Mouse (Mus musculus): ENCODE data around the gene Suv39h2. TPM values are rescaled to one million over a fixed set of nuclear protein-coding genes. Genes with fewer than 3 reads are reported as not detected.

Suv39h2 gene
- 6.2 and 7.2 TPM in 2 replicates for polyA plus RNA-seq (2015; fragmentation: Nextera tagmentation; extraction: Ambion mirVana)

GRCm38 (mm10) chr2:3474861-3475283, at the start of gene Suv39h2:
Gene Suv39h2, minus strand, starts transcription at chr2:3475031.
- no peaks in the 10 kb centered on the region for H3K36me3 ChIP-seq (ENCODE audit: control insufficient read depth, insufficient read depth, low read length)
- H3K9me3 ChIP-seq (replicated peaks; ENCODE audit: control insufficient read depth, low read length): no peaks in the 10 kb centered on the region
- H3K27ac ChIP-seq (ENCODE audit: low read length): peak within 1 kb of the TSS; percentile 92
- H3K4me1 ChIP-seq (ENCODE audit: control insufficient read depth, insufficient read depth, low read length): peaks cover 12% of the 10 kb centered on the region
- peak within 1 kb of the TSS; percentile 88 for H3K4me2 ChIP-seq (ENCODE audit: low read depth, low read length)
- H3K27me3 ChIP-seq (ENCODE audit: control insufficient read depth, insufficient read depth, low read length): no peaks in the 10 kb centered on the region
- peak; percentile 99 for ATAC-seq (ENCODE audit: insufficient read depth, low FRiP score)
- peak within 1 kb of the TSS; percentile 98 for H3K4me3 ChIP-seq (replicated peaks; ENCODE audit: low read length)
- WGBS: under 1% methylated on average over 42 of the region's 42 CpGs
- H3K9ac ChIP-seq (ENCODE audit: low read length): peak within 1 kb of the TSS; percentile 89

GRCm38 (mm10) chr2:3522558-3522957, 47.7 kb upstream of the Suv39h2 start:
- H3K27ac ChIP-seq (ENCODE audit: low read length): no peak overlapping the region
- H3K4me3 ChIP-seq (replicated peaks; ENCODE audit: low read length): no peak overlapping the region
- no peaks in the 10 kb centered on the region for H3K4me1 ChIP-seq (ENCODE audit: control insufficient read depth, insufficient read depth, low read length)
- H3K9me3 ChIP-seq (replicated peaks; ENCODE audit: control insufficient read depth, low read length): no peaks in the 10 kb centered on the region
- no peaks in the 10 kb centered on the region for H3K27me3 ChIP-seq (ENCODE audit: control insufficient read depth, insufficient read depth, low read length)
- H3K4me2 ChIP-seq (ENCODE audit: low read depth, low read length): no peak overlapping the region
- 70% methylated on average over 4 of the region's 4 CpGs for WGBS
- ATAC-seq (ENCODE audit: insufficient read depth, low FRiP score): no peak
- no peaks in the 10 kb centered on the region for H3K36me3 ChIP-seq (ENCODE audit: control insufficient read depth, insufficient read depth, low read length)
- no peak overlapping the region for H3K9ac ChIP-seq (ENCODE audit: low read length)

DNA sequence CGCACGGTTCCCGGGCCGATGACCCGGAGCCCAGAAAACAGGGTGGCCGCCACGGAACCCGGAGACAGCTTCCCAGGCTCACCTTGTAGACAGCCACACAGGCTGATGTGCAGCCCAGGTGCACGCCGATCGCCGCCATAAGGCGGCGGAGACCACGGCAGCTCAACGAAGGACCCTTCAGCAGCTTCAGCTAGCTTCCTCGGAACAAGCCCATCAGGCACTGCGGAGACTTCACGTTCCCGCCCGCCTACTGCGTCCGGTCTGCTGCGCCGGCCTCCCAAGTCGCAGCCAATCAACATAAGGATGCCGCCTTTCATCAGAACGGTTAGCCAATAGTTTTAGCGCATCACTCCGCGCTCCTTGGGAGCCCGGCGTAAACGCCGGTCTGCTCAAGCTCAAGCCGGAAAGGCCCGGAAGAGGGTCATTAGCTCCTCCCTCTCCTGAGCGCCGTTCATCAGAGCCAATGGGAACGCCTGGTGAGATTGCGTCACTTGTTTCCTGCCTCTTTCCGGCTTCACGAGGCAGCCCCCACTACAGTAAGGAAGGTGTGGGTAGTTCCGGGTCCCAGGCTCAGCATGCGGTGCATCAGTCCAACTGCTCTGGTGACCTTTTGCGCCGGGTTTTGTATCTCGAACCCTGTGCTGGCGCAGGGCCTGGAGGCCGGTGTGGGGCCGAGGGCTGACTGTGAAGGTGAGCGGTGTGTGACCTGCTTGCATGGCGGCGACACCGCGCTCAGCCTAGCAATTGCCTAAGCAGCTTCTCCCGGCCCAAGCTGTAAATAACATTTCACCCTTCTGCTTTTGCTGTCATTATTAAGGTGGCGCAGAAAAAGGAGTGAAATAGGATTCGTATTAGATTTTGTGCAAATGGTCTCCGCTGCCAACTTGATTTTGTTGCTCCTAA, 38.0 kb upstream of the Suv39h2 start, which contains the start of the genes Gm45902, Hspa14 and Cdnf:
Gene Gm45902, minus strand, starts transcription at position 239 of the 903 bp plus-strand sequence.
Gene Hspa14, minus strand, starts transcription at position 263 of the 903 bp plus-strand sequence.
Gene Cdnf, plus strand, starts transcription at position 479 of the 903 bp plus-strand sequence.
- Histone ChIP-seq H3K9ac (ENCODE audit: low read length) (peak within 1 kb of the TSS; percentile 88), H3K4me1 (ENCODE audit: control insufficient read depth, insufficient read depth, low read length) (peaks cover 10% of the 10 kb centered on the region), H3K27ac (ENCODE audit: low read length) (peak within 1 kb of the TSS; percentile 79), H3K27me3 (ENCODE audit: control insufficient read depth, insufficient read depth, low read length) (no peaks in the 10 kb centered on the region), H3K36me3 (ENCODE audit: control insufficient read depth, insufficient read depth, low read length) (peaks cover 6% of the 10 kb centered on the region; the same call in 1 of the 2 replicates), H3K4me3 (replicated peaks; ENCODE audit: low read length) (peak within 1 kb of the TSS; percentile 75), H3K4me2 (ENCODE audit: low read depth, low read length) (peak within 1 kb of the TSS; percentile 83), H3K9me3 (replicated peaks; ENCODE audit: control insufficient read depth, low read length) (no peaks in the 10 kb centered on the region)
- under 1% methylated on average over 60 of the region's 60 CpGs for WGBS
- peak; percentile 100 for ATAC-seq (ENCODE audit: insufficient read depth, low FRiP score)

DNA sequence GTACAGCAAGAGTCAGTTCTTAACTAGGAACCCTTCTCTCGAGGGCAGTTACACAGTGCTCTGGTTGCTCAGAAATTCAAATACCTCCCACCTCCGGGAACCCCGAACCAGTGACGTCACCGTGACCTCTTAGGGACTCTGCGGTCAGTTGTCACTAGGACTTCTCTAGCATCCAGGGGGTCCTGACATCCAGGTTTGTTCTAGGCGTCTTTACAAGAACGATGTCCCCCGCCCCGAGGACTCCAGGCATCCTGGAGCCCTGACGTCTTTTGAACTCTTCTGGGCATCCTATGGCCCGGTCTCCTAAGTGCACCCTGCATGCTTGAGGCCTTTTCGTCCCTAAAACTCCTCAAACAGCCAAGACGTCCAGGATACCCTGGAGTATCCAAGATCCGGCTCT, 37.2 kb upstream of the Suv39h2 start:
- H3K4me2 ChIP-seq (ENCODE audit: low read depth, low read length): peak overlapping the region; percentile 83
- peak overlapping the region; percentile 75 for H3K4me3 ChIP-seq (replicated peaks; ENCODE audit: low read length)
- no peak for ATAC-seq (ENCODE audit: insufficient read depth, low FRiP score)
- H3K36me3 ChIP-seq (ENCODE audit: control insufficient read depth, insufficient read depth, low read length): peaks cover 6% of the 10 kb centered on the region; the same call in 1 of the 2 replicates
- no peaks in the 10 kb centered on the region for H3K9me3 ChIP-seq (replicated peaks; ENCODE audit: control insufficient read depth, low read length)
- 0% methylated on average over 15 of the region's 15 CpGs for WGBS
- H3K27me3 ChIP-seq (ENCODE audit: control insufficient read depth, insufficient read depth, low read length): no peaks in the 10 kb centered on the region
- peak overlapping the region; percentile 88 for H3K9ac ChIP-seq (ENCODE audit: low read length)
- H3K4me1 ChIP-seq (ENCODE audit: control insufficient read depth, insufficient read depth, low read length): peaks cover 10% of the 10 kb centered on the region
- peak overlapping the region; percentile 75 for H3K27ac ChIP-seq (ENCODE audit: low read length)

DNA sequence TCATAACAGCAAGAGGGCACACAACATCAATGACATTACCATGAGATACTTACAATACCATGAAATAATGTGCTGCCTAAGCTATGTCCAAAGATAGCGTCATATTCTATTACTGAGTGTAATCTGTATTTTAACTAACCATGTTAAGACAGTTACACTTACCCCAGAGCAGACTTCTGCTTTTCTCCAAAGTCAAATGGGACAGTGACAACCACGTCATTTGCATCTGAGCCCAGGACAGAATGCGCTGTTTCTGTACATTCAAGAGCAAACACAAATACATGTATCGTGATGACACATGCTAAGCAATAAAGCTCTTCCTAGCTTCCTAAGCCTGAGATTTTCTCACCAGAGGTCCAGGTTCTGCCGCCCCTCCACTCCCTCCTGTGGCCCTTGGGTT, 26.1 kb upstream of the Suv39h2 start:
- Histone ChIP-seq H3K27me3 (ENCODE audit: control insufficient read depth, insufficient read depth, low read length) (no peaks in the 10 kb centered on the region), H3K4me2 (ENCODE audit: low read depth, low read length) (no peak overlapping the region), H3K36me3 (ENCODE audit: control insufficient read depth, insufficient read depth, low read length) (peaks cover 22% of the 10 kb centered on the region), H3K9ac (ENCODE audit: low read length) (no peak overlapping the region), H3K4me1 (ENCODE audit: control insufficient read depth, insufficient read depth, low read length) (no peaks in the 10 kb centered on the region), H3K27ac (ENCODE audit: low read length) (no peak overlapping the region), H3K9me3 (replicated peaks; ENCODE audit: control insufficient read depth, low read length) (no peaks in the 10 kb centered on the region), H3K4me3 (replicated peaks; ENCODE audit: low read length) (no peak overlapping the region)
- WGBS: 95% methylated on average over 5 of the region's 5 CpGs
- ATAC-seq (ENCODE audit: insufficient read depth, low FRiP score): no peak

DNA sequence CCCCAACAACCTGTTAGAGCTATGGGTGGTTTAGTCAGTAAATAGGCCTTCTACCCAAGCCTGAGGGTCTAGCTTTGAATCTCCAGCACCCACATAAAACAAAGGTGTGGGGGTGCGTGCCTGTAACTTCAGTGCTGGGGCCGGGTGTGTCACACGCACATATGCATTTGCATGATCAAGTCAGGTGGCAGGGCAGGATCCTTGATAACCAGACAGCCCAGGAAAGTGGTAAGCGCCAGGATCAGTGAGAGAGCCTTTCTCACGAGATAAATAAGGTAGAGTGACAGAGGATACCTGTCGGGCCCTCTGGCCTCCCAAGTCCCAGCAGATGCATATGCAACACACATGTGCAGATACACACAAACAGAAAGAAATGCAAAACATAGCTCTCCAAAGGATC, 24.7 kb upstream of the Suv39h2 start:
- H3K4me3 ChIP-seq (replicated peaks; ENCODE audit: low read length): no peak overlapping the region
- H3K9me3 ChIP-seq (replicated peaks; ENCODE audit: control insufficient read depth, low read length): no peaks in the 10 kb centered on the region
- no peak overlapping the region for H3K9ac ChIP-seq (ENCODE audit: low read length)
- no peaks in the 10 kb centered on the region for H3K4me1 ChIP-seq (ENCODE audit: control insufficient read depth, insufficient read depth, low read length)
- H3K36me3 ChIP-seq (ENCODE audit: control insufficient read depth, insufficient read depth, low read length): peaks cover 18% of the 10 kb centered on the region
- no peaks in the 10 kb centered on the region for H3K27me3 ChIP-seq (ENCODE audit: control insufficient read depth, insufficient read depth, low read length)
- H3K4me2 ChIP-seq (ENCODE audit: low read depth, low read length): no peak overlapping the region
- no peak overlapping the region for H3K27ac ChIP-seq (ENCODE audit: low read length)
- no peak for ATAC-seq (ENCODE audit: insufficient read depth, low FRiP score)
- 91% methylated on average over 6 of the region's 6 CpGs for WGBS

DNA sequence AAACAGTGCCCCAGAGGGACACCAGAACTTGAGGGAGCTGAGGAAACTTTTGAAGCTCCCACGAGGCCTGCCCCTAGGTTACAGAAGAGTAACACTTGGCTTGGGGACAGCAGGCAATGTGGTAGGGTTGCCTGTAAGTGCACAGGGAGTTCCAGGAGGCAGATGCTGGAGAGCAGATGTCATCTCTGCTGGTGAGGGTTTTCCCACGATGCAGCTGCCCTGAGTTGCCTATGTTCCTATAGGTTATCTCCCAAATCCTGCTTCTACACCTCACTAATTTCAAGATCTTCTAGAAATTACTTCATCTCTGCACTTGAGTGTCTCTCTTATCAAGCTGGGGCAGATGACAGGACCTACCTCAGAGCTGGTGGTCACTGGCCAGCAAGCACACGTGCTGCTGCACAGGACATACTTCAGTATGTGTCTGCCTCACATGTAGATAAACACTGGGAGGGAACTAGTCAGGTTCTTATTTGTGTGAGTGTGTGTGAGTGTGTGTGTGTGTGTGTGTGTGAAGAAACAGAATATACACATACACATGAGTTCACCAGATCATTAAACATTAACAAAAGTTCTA, 19.1 kb upstream of the Suv39h2 start:
- H3K4me1 ChIP-seq (ENCODE audit: control insufficient read depth, insufficient read depth, low read length): no peaks in the 10 kb centered on the region
- H3K27ac ChIP-seq (ENCODE audit: low read length): no peak overlapping the region
- H3K9me3 ChIP-seq (replicated peaks; ENCODE audit: control insufficient read depth, low read length): no peaks in the 10 kb centered on the region
- H3K4me2 ChIP-seq (ENCODE audit: low read depth, low read length): no peak overlapping the region
- ATAC-seq (ENCODE audit: insufficient read depth, low FRiP score): no peak
- H3K9ac ChIP-seq (ENCODE audit: low read length): no peak overlapping the region
- H3K4me3 ChIP-seq (replicated peaks; ENCODE audit: low read length): no peak overlapping the region
- peaks cover 33% of the 10 kb centered on the region for H3K36me3 ChIP-seq (ENCODE audit: control insufficient read depth, insufficient read depth, low read length)
- no peaks in the 10 kb centered on the region for H3K27me3 ChIP-seq (ENCODE audit: control insufficient read depth, insufficient read depth, low read length)
- WGBS: 82% methylated on average over 3 of the region's 3 CpGs

DNA sequence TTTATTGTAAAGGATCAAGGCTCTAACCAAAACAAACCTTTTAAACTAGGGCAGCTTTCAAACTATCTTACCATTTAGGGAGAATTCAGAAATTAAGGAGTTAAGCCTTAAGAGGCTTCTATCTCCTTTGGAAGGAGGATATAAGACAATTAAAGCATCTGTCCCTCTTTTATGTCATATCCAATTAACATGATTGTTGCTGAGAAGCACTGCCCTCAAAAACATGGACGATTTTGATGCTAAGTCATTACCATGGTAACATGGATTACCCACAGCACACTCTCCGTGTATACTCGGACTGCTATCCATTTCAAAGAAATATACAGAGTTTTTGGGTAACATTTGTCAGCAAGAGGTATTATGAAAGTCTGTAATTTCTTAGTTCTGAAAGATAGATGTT, 15.0 kb upstream of the Suv39h2 start:
- no peaks in the 10 kb centered on the region for H3K4me1 ChIP-seq (ENCODE audit: control insufficient read depth, insufficient read depth, low read length)
- no peaks in the 10 kb centered on the region for H3K9me3 ChIP-seq (replicated peaks; ENCODE audit: control insufficient read depth, low read length)
- no peak overlapping the region for H3K4me3 ChIP-seq (replicated peaks; ENCODE audit: low read length)
- H3K27me3 ChIP-seq (ENCODE audit: control insufficient read depth, insufficient read depth, low read length): no peaks in the 10 kb centered on the region
- WGBS: 84% methylated on average over 3 of the region's 3 CpGs
- H3K9ac ChIP-seq (ENCODE audit: low read length): no peak overlapping the region
- H3K27ac ChIP-seq (ENCODE audit: low read length): no peak overlapping the region
- no peak overlapping the region for H3K4me2 ChIP-seq (ENCODE audit: low read depth, low read length)
- peaks cover 26% of the 10 kb centered on the region for H3K36me3 ChIP-seq (ENCODE audit: control insufficient read depth, insufficient read depth, low read length)
- ATAC-seq (ENCODE audit: insufficient read depth, low FRiP score): no peak

- no peaks in the 10 kb centered on the region for H3K36me3 ChIP-seq (ENCODE audit: control insufficient read depth, insufficient read depth, low read length)
- 76% methylated on average over 3 of the region's 3 CpGs for WGBS
- no peak overlapping the region for H3K4me2 ChIP-seq (ENCODE audit: low read depth, low read length)
- H3K9me3 ChIP-seq (replicated peaks; ENCODE audit: control insufficient read depth, low read length): no peaks in the 10 kb centered on the region
- no peak for ATAC-seq (ENCODE audit: insufficient read depth, low FRiP score)
- peaks cover 3% of the 10 kb centered on the region; the same call in 1 of the 2 replicates for H3K4me1 ChIP-seq (ENCODE audit: control insufficient read depth, insufficient read depth, low read length)
- no peak overlapping the region for H3K4me3 ChIP-seq (replicated peaks; ENCODE audit: low read length)
- no peaks in the 10 kb centered on the region for H3K27me3 ChIP-seq (ENCODE audit: control insufficient read depth, insufficient read depth, low read length)
- no peak overlapping the region for H3K9ac ChIP-seq (ENCODE audit: low read length)
- H3K27ac ChIP-seq (ENCODE audit: low read length): no peak overlapping the region
These were observed 5.4 kb upstream of the Suv39h2 start for GRCm38 (mm10) chr2:3480239-3480638.
